Mouse (Mus musculus) stomach, embryonic 15.5 days (tissue): Measurements from ENCODE around the gene Ces2e. TPM values are rescaled to one million over a fixed set of nuclear protein-coding genes. Genes with fewer than 3 reads are reported as not detected.

Experiments
- ATAC-seq: fragments of 200-750 bp; cut with Nextera tagmentation; 2 replicates; pipeline ENCODE4 v1.8.0; 2017; ENCODE audit warnings: low read depth, moderate number of reproducible peaks, moderate TSS enrichment; ENCODE audit not compliant: insufficient read depth, low FRiP score
- H3K27ac ChIP-seq: fragments of 300-500 bp; sonication (generic); 2 replicates; pipeline ENCODE4 v1.5.1; 2015; ENCODE audit warnings: mild to moderate bottlenecking, inconsistent platforms
- H3K27me3 ChIP-seq: fragments of 300-500 bp; sonication (generic); replicated peaks from 2 replicates; pipeline ENCODE4 v1.6.1; 2015; ENCODE audit warnings: inconsistent platforms
- H3K36me3 ChIP-seq: fragments of 300-500 bp; sonication (generic); 2 replicates; pipeline ENCODE4 v1.6.1; 2015; ENCODE audit warnings: inconsistent platforms
- H3K4me1 ChIP-seq: fragments of 300-500 bp; sonication (generic); 2 replicates; pipeline ENCODE4 v1.6.1; 2015; ENCODE audit warnings: inconsistent platforms
- H3K4me2 ChIP-seq: fragments of 300-500 bp; sonication (generic); 2 replicates; pipeline ENCODE4 v1.6.1; 2015; ENCODE audit warnings: mild to moderate bottlenecking, inconsistent platforms
- H3K4me3 ChIP-seq: fragments of 300-500 bp; sonication (generic); replicated peaks from 2 replicates; pipeline ENCODE4 v1.5.1; 2015; ENCODE audit warnings: inconsistent platforms
- H3K9ac ChIP-seq: fragments of 300-500 bp; sonication (generic); 2 replicates; pipeline ENCODE4 v1.6.1; 2015; ENCODE audit warnings: inconsistent platforms
- H3K9me3 ChIP-seq: fragments of 300-500 bp; sonication (generic); 2 replicates; pipeline ENCODE4 v1.6.1; 2016; ENCODE audit warnings: inconsistent platforms
- WGBS: fragments of 180-500 bp; shearing (Covaris S2); methylation state at CpG from one replicate; pipeline ENCODE4 v1.1.7; 2015; 5-methylcytosine and 5-hydroxymethylcytosine counted together
- polyA plus RNA-seq: library from polyadenylated mRNA; unstranded; fragments of >200 nt; fragmentation: Nextera tagmentation; extraction: Ambion mirVana; gene quantifications from 2 replicates; pipeline ENCODE4 v1.2.1, GENCODE M21; 2015

The Ces2e gene
- polyA plus RNA-seq, 1 experiment from 2014 or later = 3.0 TPM

DNA sequence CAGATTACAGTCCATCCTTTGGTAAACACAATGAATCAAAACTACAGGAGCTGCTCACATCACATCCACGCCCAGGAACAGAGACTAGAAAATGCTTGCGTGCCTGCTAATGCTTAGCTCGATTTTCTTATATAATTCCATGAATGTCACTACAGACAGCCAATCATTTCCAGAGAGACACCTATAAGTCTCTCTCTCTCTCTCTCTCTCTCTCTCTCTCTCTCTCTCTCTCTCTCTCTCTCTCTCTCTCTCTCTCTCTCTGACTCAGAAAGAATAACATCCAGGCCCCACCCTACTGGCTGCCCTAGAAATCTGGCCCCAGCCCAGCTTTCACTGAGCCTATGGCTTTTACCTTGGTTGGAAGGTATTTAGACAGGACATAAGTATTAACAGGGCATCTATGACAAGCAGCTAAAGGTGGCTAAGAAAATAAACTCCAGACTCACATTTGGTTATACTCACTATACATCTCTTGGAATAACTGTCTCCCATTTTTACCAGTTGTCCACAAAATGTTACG lies 37.4 kb downstream of the Ces2e start:
- no peak overlapping the region for H3K4me2 ChIP-seq
- H3K27ac ChIP-seq = no peak overlapping the region
- H3K9ac ChIP-seq = no peak overlapping the region
- 73% methylated on average over 4 of the region's 4 CpGs for WGBS
- H3K36me3 ChIP-seq = no peaks in the 10 kb centered on the region
- H3K9me3 ChIP-seq = no peaks in the 10 kb centered on the region
- H3K27me3 ChIP-seq = no peaks in the 10 kb centered on the region
- H3K4me3 ChIP-seq = no peak overlapping the region
- no peak for ATAC-seq
- no peaks in the 10 kb centered on the region for H3K4me1 ChIP-seq

DNA sequence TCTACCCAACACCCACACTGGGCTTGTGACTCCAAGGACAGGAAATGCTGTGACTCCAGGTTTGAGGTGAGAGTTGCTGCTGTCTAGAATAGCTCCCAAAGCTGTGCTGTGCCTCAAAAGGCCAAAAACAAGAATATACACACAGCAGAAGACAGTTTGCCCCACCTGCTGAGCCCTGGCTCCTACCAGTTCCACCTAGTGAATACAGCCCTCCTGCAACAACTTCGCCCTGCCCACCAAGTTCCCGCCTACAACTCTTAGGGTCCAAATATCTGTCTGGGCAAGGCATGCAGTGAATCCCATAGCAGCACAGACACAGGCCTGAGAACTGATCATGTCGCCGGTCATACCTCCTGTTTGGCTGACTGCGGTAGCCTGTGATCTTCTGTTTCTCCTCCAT lies 58.1 kb downstream of the Ces2e start:
- Histone ChIP-seq H3K27me3 (no peaks in the 10 kb centered on the region), H3K4me3 (no peak overlapping the region), H3K9me3 (no peaks in the 10 kb centered on the region), H3K36me3 (no peaks in the 10 kb centered on the region), H3K9ac (no peak overlapping the region), H3K4me1 (no peaks in the 10 kb centered on the region), H3K27ac (no peak overlapping the region), H3K4me2 (no peak overlapping the region)
- no peak for ATAC-seq
- 90% methylated on average over 5 of the region's 5 CpGs for WGBS

Other genes with a start within 250 kb of the Ces2e start
- 1.5 and 2.7 TPM in 2 replicates for gene Ces2a, start 192.3 kb upstream of the Ces2e start, polyA plus RNA-seq
- 0.55 and 0.59 TPM in 2 replicates for gene Ces2b, start 94.7 kb upstream of the Ces2e start, polyA plus RNA-seq
- 0.80 and 0.87 TPM in 2 replicates for gene Ces2c, start 79.2 kb upstream of the Ces2e start, polyA plus RNA-seq
- 0.12 and 0.15 TPM in 2 replicates for gene Ces2f, start 21.1 kb downstream of the Ces2e start, polyA plus RNA-seq
- gene Ces2g, start 35.5 kb downstream of the Ces2e start, polyA plus RNA-seq = 3.6 and 6.2 TPM in 2 replicates
- not detected in 2 replicates for gene Ces2h, start 74.6 kb downstream of the Ces2e start, polyA plus RNA-seq
- gene Ces3a, start 122.3 kb downstream of the Ces2e start, polyA plus RNA-seq = not detected in 2 replicates
- gene Ces3b, start 157.5 kb downstream of the Ces2e start, polyA plus RNA-seq = not detected in 2 replicates
- not detected in 2 replicates for gene Ces4a, start 205.5 kb downstream of the Ces2e start, polyA plus RNA-seq
- gene Cbfb, start 244.4 kb downstream of the Ces2e start, polyA plus RNA-seq = 53.2 and 54.4 TPM in 2 replicates